Mouse (Mus musculus) intestine, embryonic 14.5 days (tissue): ENCODE results near the gene Bpifa6. TPM values are rescaled to one million over a fixed set of nuclear protein-coding genes. Genes with fewer than 3 reads are reported as not detected.

Experiments
- ATAC-seq: fragments of 200-750 bp; cut with Nextera tagmentation; replicated peaks from 2 replicates; pipeline ENCODE4 v1.8.0; 2017; ENCODE audit warnings: low read depth, moderate number of reproducible peaks, moderate TSS enrichment, moderate library complexity; ENCODE audit not compliant: low FRiP score, low TSS enrichment
- DNase-seq: peaks from one replicate; pipeline ENCODE4 v3.0.0-alpha.2; 2018; ENCODE audit warnings: low spot score
- H3K27ac ChIP-seq: fragments of 300-500 bp; sonication (generic); 2 replicates; pipeline ENCODE4 v1.5.1; 2014; ENCODE audit warnings: low read depth, mild to moderate bottlenecking, control low read depth
- H3K27me3 ChIP-seq: fragments of 300-500 bp; sonication (generic); replicated peaks from 2 replicates; pipeline ENCODE4 v1.6.1; 2014; ENCODE audit warnings: low read length, control low read depth; ENCODE audit not compliant: control insufficient read depth, insufficient read depth
- H3K36me3 ChIP-seq: fragments of 300-500 bp; sonication (generic); 2 replicates; pipeline ENCODE4 v1.6.1; 2014; ENCODE audit warnings: low read length, control low read depth; ENCODE audit not compliant: control insufficient read depth, insufficient read depth
- H3K4me1 ChIP-seq: fragments of 300-500 bp; sonication (generic); replicated peaks from 2 replicates; pipeline ENCODE4 v1.6.1; 2014; ENCODE audit warnings: low read length, control low read depth, mixed read lengths; ENCODE audit not compliant: control insufficient read depth, insufficient read depth
- H3K4me2 ChIP-seq: fragments of 300-500 bp; sonication (generic); 2 replicates; pipeline ENCODE4 v1.6.1; 2014; ENCODE audit warnings: low read length
- H3K4me3 ChIP-seq: fragments of 300-500 bp; sonication (generic); 2 replicates; pipeline ENCODE4 v1.5.1; 2014; ENCODE audit warnings: low read depth, low read length, control low read depth, mixed read lengths
- H3K9ac ChIP-seq: fragments of 300-500 bp; sonication (generic); 2 replicates; pipeline ENCODE4 v1.6.1; 2014; ENCODE audit warnings: mild to moderate bottlenecking, low read length
- H3K9me3 ChIP-seq: fragments of 300-500 bp; sonication (generic); 2 replicates; pipeline ENCODE4 v1.6.1; 2016; ENCODE audit warnings: low read length, control low read depth; ENCODE audit not compliant: control insufficient read depth
- WGBS: fragments of 180-500 bp; shearing (Covaris S2); extraction: QIAGEN DNeasy Blood & Tissue Kit; methylation state at CpG from one replicate; pipeline ENCODE4 v1.1.7; 2014; 5-methylcytosine and 5-hydroxymethylcytosine counted together
- polyA plus RNA-seq: library from polyadenylated mRNA; unstranded; fragments of >200 nt; fragmentation: Nextera tagmentation; extraction: Ambion mirVana; gene quantifications from 2 replicates; pipeline ENCODE4 v1.2.1, GENCODE M21; 2014

Bpifa6 gene
- polyA plus RNA-seq, 1 experiment from 2014 or later: not detected

DNA sequence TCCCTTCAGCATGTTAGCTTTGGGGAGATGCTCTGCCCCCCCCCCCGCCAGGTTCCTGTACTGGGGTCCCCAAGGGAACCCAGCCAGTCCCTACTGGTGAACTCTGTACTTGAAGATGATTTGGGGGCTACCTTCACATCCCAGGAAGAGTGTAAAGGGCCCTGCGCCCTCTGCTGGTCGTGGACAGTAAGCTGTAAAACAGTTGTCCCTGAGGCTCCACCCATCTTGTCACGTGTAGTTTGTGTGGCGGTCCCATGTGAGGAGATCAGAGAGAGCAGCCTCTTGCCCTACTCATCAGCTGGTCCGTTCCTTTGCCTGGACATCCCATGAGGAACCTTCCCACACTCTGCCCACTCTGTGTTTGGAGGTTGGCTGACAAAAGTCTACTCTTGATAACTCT lies 20.9 kb upstream of the Bpifa6 start:
- 6% methylated on average over 6 of the region's 6 CpGs for WGBS
- no peaks in the 10 kb centered on the region for H3K27me3 ChIP-seq
- H3K4me2 ChIP-seq: peak overlapping the region; percentile 9
- no peak overlapping the region for H3K27ac ChIP-seq
- H3K4me1 ChIP-seq: no peaks in the 10 kb centered on the region
- H3K9ac ChIP-seq: no peak overlapping the region
- no peaks in the 10 kb centered on the region for H3K9me3 ChIP-seq
- ATAC-seq (no peak), DNase-seq (peak; percentile 71)
- no peaks in the 10 kb centered on the region for H3K36me3 ChIP-seq
- no peak overlapping the region for H3K4me3 ChIP-seq

DNA sequence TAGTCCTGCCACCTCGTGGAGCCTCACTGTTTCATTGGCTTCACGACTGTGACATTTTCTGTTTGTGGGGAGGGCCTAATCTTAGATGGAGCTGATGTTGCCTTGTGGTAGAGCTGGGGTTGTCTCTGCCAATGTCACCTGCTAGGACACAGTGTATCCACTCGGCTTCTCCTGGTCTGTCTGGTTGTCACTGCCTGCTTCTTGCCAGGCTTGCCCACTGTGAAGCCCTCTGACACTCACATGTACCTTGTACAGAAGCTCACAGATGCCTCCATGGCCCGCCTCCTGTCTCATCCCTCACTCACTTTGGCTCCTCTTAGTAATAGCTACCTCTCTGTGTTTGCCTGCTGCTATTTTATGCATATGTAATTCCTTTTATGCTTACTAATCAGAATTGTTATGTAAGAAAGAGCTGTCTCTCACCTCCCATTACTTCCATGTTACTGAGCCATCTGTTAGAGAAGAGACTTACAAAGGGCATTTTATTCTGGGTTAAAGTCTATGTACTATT lies 11.9 kb upstream of the Bpifa6 start:
- Histone ChIP-seq H3K9me3 (no peaks in the 10 kb centered on the region), H3K27ac (no peak overlapping the region), H3K4me3 (no peak overlapping the region), H3K27me3 (no peaks in the 10 kb centered on the region), H3K4me1 (no peaks in the 10 kb centered on the region), H3K9ac (no peak overlapping the region), H3K36me3 (no peaks in the 10 kb centered on the region), H3K4me2 (no peak overlapping the region)
- DNase-seq (no peak), ATAC-seq (no peak)
- WGBS: 68% methylated on average over 4 of the region's 4 CpGs

GRCm38 (mm10) chr2:153963334-153963733 lies 11.4 kb upstream of the Bpifa6 start:
- Histone ChIP-seq H3K9ac (no peak overlapping the region), H3K27ac (no peak overlapping the region), H3K36me3 (no peaks in the 10 kb centered on the region), H3K4me2 (no peak overlapping the region), H3K9me3 (no peaks in the 10 kb centered on the region), H3K4me1 (no peaks in the 10 kb centered on the region), H3K27me3 (no peaks in the 10 kb centered on the region), H3K4me3 (no peak overlapping the region)
- DNase-seq: no peak
- 84% methylated on average over 1 of the region's 1 CpGs for WGBS
- ATAC-seq: no peak

DNA sequence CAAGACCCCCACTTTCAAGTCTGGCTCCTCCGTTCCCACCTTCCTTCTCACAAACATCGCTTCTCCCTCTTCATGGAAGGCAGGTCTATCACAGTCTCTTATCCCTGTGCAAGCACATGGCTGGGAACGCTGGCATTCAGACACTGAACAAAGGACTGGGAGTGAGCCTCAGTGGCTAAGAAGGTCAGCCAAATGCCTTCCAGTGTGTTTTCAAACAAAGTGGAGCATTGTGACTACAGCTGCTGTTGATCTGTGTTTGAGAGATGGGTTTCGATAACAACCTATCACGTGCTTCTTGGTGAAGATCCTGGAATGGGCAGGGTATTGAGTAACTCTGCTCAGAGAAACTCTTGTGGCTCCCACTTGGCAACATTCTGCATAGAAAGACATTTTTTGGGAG lies 4.5 kb upstream of the Bpifa6 start:
- Histone ChIP-seq H3K4me1 (no peaks in the 10 kb centered on the region), H3K4me2 (no peak overlapping the region), H3K9me3 (no peaks in the 10 kb centered on the region), H3K27ac (no peak overlapping the region), H3K36me3 (no peaks in the 10 kb centered on the region), H3K27me3 (no peaks in the 10 kb centered on the region), H3K4me3 (no peak overlapping the region), H3K9ac (no peak overlapping the region)
- WGBS: 80% methylated on average over 5 of the region's 5 CpGs
- DNase-seq: no peak
- no peak for ATAC-seq

- H3K4me3 ChIP-seq: no peak overlapping the region
- DNase-seq (peak; percentile 92), ATAC-seq (0 out of 2 replicates have a peak, but pooled peaks have one; percentile 19)
- no peak overlapping the region for H3K27ac ChIP-seq
- no peak overlapping the region for H3K4me2 ChIP-seq
- H3K4me1 ChIP-seq: no peaks in the 10 kb centered on the region; the same call in 1 of the 2 replicates
- whole genome bisulfite sequencing: 4% methylated on average over 7 of the region's 7 CpGs
- no peaks in the 10 kb centered on the region for H3K36me3 ChIP-seq
- no peak overlapping the region for H3K9ac ChIP-seq
- H3K9me3 ChIP-seq: no peaks in the 10 kb centered on the region
- no peaks in the 10 kb centered on the region for H3K27me3 ChIP-seq
Measured at GRCm38 (mm10) chr2:153995770-153996169, 21.0 kb downstream of the Bpifa6 start.

GRCm38 (mm10) chr2:154000501-154000900 lies 25.8 kb downstream of the Bpifa6 start:
- DNase-seq: no peak
- Histone ChIP-seq H3K36me3 (no peaks in the 10 kb centered on the region), H3K27me3 (no peaks in the 10 kb centered on the region), H3K4me3 (no peak overlapping the region), H3K27ac (no peak overlapping the region), H3K4me2 (no peak overlapping the region), H3K9ac (no peak overlapping the region), H3K4me1 (no peaks in the 10 kb centered on the region; the same call in 1 of the 2 replicates), H3K9me3 (no peaks in the 10 kb centered on the region)
- no peak for ATAC-seq
- WGBS: 56% methylated on average over 3 of the region's 3 CpGs

DNA sequence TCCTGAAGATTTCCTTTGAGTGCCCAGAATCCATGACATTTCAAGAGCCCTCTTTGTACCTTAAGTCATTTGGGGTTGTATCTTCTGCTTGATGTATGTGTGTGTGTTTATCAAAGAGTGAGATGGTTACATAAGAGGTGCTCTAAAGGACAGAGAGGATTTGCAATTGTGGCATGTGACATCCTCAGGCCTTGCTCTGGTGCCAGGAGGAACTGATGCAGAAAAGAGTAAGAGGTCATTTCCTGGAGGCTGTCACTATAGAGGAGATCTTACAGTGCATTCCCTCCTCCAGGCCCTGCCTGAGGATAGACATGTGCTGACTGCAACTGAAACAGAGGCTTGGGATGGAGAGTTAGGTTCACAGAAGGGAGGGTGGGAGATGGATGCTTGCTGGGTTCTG lies 26.3 kb downstream of the Bpifa6 start:
- H3K4me3 ChIP-seq: no peak overlapping the region
- no peak for DNase-seq
- H3K9ac ChIP-seq: no peak overlapping the region
- ATAC-seq: no peak
- H3K36me3 ChIP-seq: no peaks in the 10 kb centered on the region
- no peaks in the 10 kb centered on the region; the same call in 1 of the 2 replicates for H3K4me1 ChIP-seq
- H3K9me3 ChIP-seq: no peaks in the 10 kb centered on the region
- no peak overlapping the region for H3K4me2 ChIP-seq
- H3K27me3 ChIP-seq: no peaks in the 10 kb centered on the region
- H3K27ac ChIP-seq: no peak overlapping the region

DNA sequence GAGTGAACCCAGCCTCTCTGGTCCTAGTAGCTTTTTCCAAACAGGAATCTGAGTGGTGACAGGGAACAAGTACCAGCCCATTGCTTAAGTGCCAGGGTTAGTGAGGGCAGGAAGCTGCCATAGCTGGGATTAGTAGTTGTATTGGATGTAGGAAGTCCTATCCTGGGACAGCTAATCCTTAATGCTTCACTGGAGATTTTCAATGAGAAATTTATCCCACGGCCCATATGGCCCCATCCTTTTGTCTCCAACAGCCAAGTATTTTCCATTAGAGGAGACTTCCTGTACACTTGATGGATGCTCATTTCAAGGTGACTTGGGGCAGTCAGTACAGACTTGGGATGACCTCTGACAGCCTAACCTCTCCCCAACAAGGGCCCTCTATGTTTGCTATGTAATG lies 29.7 kb downstream of the Bpifa6 start:
- Histone ChIP-seq H3K4me3 (no peak overlapping the region), H3K27ac (no peak overlapping the region), H3K4me1 (no peaks in the 10 kb centered on the region; the same call in 1 of the 2 replicates), H3K36me3 (no peaks in the 10 kb centered on the region), H3K4me2 (no peak overlapping the region), H3K9ac (no peak overlapping the region), H3K27me3 (no peaks in the 10 kb centered on the region), H3K9me3 (no peaks in the 10 kb centered on the region)
- no peak for DNase-seq
- no peak for ATAC-seq
- 63% methylated on average over 1 of the region's 1 CpGs for WGBS

DNA sequence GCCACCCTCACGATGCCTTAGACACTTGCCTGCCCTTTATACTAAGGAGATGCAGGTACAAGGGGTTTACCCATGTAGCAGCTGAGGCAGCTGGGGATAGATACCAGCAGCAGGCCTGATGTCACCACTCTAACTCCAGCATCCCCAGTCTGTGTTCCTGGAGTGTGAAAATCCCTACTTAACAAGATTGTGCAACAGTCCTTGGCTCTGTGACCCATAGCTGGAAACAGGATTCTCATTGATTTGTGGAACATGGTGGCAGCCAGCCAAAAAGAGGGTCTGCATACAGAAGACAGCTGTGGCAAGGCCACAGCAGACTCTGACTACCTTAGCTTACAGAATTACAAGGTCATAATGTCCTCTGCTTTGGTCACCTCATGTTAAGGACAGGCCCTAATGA lies 30.3 kb downstream of the Bpifa6 start:
- WGBS: 83% methylated on average over 1 of the region's 1 CpGs
- DNase-seq (no peak), ATAC-seq (no peak)
- Histone ChIP-seq H3K4me3 (no peak overlapping the region), H3K4me2 (no peak overlapping the region), H3K9ac (no peak overlapping the region), H3K9me3 (no peaks in the 10 kb centered on the region), H3K36me3 (no peaks in the 10 kb centered on the region), H3K27ac (no peak overlapping the region), H3K27me3 (no peaks in the 10 kb centered on the region), H3K4me1 (no peaks in the 10 kb centered on the region; the same call in 1 of the 2 replicates)
